Mouse (Mus musculus) G1E-ER4 (cell line): Measurements from ENCODE around the gene Casz1. TPM values are rescaled to one million over a fixed set of nuclear protein-coding genes. Genes with fewer than 3 reads are reported as not detected.

ENCODE experiments used
- GATA1 ChIP-seq: IDR thresholded peaks from one replicate; pipeline ENCODE4 v1.8.0; 2012; ENCODE audit warnings: low read length, inconsistent platforms
- polyA plus RNA-seq: library from polyadenylated mRNA; stranded (reverse); fragments of >175 nt; gene quantifications from 2 replicates; pipeline ENCODE4 v1.2.3, GENCODE M21; 2012

The Casz1 gene
- polyA plus RNA-seq, 1 experiment = not detected

GRCm38 (mm10) chr4:148816556-148816955 is 12.3 kb downstream of the Casz1 start:
- no peak for TF ChIP-seq GATA1

DNA sequence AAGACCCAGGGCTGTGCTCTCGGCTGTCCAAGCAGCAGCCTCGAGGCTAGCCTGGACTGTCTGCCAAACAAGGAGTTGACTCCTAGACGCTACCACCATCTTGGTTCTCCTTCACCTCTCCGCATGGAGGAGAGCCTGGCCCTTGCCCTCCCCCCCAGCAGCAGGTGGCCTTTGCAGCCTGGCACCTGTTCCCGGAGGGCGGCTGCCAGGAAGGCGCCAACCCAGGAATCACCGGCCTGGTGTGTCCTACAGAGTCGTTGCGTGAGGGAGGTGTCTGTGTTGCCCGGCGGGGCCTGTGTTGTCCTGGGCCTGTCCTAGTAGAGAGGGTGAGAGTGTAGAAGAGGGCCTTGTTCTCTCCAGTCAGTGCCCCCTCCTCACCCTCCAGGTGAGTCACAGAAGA is 13.9 kb downstream of the Casz1 start:
- TF ChIP-seq GATA1 = no peak

DNA sequence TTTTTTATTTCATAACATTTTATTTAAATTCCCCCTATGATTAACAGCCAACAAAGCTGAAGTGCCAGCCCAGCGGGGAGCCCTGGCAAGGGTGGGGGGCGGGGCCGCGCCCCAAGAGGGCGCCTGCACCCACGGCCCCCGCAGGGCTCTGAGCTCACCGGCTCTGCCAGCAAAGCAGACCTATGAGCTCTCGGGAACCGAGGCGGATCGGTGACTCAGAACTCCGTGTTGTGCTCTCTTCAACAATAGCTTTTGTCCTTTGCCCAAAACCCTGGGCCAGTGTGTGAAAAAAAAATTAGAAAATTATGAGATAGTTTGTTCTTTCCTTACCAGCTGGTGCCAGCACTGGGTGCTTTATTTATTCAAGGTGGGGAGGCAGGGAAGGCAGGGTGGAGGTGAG is 15.9 kb downstream of the Casz1 start:
- no peak for TF ChIP-seq GATA1

- no peak for TF ChIP-seq GATA1
Observed at GRCm38 (mm10) chr4:148823281-148823680, 19.1 kb downstream of the Casz1 start.

DNA sequence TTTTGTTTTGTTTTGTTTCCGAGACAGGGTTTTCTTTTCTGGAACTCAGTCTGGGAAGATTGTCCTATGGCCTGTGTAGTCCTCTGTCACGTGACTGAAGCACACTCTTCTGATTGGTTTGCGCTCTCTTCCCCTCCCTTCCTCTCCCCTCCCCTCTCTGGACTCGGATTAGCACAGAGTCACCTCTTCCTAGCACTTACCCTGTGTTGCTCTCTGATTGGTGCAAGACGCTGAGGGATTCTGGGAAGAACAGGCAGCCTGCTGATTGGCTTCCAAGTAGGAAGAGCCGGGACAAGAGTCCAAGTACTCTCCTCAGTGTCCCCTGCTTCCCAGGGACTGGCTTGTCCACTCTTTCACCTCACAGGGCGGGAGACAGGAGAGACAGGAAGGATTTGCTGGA is 26.1 kb downstream of the Casz1 start:
- no peak for TF ChIP-seq GATA1

DNA sequence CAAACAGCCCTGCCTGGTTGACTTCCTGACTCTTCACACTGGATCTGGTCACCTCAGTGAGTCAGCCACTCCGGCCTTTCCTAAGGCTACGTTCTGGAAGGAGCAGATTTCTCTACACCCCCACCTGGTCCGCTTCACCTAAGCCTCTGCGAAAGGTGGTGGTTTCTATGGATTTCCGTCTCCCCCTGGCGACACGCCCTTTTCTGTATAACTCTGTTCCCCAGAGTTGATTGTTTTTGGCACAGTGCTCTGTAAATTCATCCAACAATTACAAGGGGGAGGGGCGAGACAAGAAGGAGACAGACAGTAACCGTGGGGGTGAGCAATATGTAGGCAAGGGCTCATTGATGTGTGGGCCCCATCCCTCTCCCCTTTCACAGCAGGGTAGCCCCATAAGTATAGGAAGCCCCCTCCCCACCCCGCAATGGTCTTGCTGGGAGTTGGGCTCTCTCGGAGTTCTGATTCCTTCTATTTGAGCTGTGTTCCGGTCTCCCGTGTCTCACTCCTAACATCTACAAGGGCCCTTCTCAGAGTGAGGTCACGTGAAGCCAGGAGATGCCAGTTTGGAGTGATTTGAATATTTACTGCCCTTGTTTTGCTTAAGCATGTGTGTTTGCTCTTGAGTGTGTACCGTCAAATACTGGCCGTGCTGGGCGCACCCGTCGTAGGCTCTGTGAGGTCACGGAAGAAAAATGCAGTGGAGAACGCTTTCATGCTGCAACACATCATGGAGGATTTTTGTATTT is 29.2 kb downstream of the Casz1 start:
- no peak for TF ChIP-seq GATA1

DNA sequence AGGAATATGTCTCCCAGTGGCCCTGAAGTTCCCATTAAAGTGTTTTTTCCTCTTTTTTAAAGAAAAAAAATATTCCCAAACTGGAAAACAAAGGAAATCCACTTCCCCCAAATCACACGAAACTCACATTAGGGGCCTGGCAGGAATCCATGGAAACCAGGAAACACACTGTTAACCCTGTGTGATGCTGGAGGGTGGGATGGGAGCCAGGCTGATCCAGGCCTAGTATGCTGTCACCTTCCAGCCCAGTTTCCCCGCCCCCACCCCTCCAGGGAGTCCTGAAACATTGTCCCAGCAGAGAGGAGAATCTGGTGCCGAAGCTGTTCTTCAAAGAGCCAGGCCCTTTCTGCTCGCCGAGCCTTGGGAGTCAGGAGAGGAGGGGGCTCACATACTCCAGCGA is 32.2 kb downstream of the Casz1 start:
- no peak for TF ChIP-seq GATA1

DNA sequence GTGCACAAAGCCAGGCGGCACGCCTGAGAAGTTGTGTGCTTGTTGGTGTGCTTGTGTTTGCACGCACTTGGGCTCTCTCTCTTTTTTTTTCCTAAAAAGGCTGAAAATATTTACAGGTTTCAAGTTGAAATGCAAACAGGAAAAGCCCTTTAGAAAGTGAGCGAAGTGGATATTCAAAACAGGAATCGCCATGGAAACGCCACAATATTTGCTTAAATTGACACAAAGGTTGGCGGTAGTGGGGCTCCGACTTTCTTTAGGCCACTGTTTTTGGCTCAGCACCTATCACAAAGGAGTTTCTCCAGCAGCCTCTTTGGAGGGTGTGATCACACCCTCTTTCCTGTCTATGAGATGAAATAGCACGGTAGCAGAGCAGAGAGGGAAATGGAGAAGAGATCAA is 32.8 kb downstream of the Casz1 start:
- no peak for TF ChIP-seq GATA1

DNA sequence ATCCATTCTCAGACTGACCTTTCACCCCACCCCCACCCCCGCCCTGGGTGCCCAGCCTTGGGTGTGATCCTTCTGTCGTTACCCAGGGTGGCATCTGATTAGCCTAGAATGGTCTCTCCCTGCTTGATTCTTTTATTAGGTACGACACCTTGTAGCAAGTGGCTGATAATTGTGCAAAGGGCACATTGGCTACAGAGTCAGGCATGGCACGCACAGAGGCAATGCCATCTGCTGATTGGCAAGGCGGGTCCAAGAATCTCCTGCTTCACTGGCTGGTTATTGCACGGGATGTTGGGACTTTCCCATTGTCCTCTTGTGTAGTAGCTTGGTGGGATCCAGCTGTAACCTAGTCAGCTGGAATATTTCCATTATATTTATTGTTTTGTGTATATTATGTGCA is 33.4 kb downstream of the Casz1 start:
- no peak for TF ChIP-seq GATA1

DNA sequence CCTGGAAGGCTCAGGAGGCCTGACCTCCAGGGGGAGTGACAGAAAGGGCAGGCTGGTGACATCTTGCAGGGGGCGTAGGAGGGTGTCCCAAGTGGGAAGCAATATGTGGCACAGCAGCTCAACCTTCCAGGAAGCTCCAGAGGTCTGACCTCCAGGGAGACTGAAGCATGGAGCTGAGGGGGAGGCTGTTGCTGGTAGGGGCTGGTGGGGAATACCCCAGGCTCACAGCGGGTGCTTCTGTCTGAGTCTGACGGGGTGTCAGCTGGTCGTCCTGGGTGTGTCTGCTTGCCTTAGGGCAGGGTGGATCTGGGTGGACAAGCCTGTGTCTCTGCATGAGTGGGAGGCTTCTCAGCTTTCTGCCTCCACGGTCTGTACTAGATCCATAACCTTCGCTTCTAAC is 38.1 kb downstream of the Casz1 start:
- TF ChIP-seq GATA1 = no peak

DNA sequence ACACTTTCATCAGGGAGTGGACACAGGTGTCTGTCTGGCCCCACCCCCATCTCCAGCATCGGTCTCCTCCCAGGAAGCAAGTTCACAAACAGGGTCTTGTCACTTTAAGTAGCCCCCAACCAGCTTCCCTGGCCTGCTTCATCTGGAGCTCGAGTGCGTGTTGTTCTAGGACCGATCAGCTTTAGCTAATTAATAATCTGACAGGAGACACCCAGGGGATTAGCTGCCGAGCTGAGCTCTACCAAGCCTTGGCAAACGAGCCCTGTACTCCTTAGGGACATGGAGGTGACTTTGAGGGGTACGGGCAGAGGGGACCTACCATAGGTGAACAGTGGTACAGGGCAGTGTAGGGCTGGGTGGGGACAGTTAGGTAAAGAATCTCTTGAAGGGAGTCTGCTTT is 40.7 kb downstream of the Casz1 start:
- TF ChIP-seq GATA1 = no peak

GRCm38 (mm10) chr4:148846203-148846602 is 42.0 kb downstream of the Casz1 start:
- no peak for TF ChIP-seq GATA1

DNA sequence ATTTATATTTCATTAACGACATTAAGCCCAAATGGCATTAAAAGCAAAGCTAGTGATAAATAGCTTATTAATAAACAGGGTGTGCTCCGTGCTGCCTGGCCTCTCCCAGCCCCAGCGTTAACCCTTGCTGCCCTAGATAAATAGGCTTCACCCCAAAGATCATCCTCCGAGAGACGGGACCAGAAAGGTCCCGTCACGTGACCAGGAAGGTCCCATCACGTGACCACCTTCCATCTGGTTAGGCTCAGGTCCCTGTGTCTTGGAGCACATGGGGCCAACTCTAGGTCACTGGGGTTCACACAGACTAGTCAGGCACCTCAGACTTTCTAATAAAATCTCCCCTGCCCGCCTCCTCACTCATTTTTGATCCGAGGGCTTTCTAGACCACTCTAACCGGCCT is 42.5 kb downstream of the Casz1 start:
- TF ChIP-seq GATA1 = no peak

GRCm38 (mm10) chr4:148847636-148848035 is 43.4 kb downstream of the Casz1 start:
- TF ChIP-seq GATA1 = no peak

- no peak for TF ChIP-seq GATA1
Observed at GRCm38 (mm10) chr4:148849437-148849836, 45.2 kb downstream of the Casz1 start.

- no peak for TF ChIP-seq GATA1
Observed at GRCm38 (mm10) chr4:148853057-148853456, 48.8 kb downstream of the Casz1 start.

GRCm38 (mm10) chr4:148854093-148854492 is 49.9 kb downstream of the Casz1 start:
- no peak for TF ChIP-seq GATA1

GRCm38 (mm10) chr4:148855527-148855926 is 51.3 kb downstream of the Casz1 start:
- TF ChIP-seq GATA1 = no peak

- no peak for TF ChIP-seq GATA1
Observed at GRCm38 (mm10) chr4:148856216-148856615, 52.0 kb downstream of the Casz1 start.
